Mouse (Mus musculus): ENCODE measurements around the gene F11r.

F11r gene

DNA sequence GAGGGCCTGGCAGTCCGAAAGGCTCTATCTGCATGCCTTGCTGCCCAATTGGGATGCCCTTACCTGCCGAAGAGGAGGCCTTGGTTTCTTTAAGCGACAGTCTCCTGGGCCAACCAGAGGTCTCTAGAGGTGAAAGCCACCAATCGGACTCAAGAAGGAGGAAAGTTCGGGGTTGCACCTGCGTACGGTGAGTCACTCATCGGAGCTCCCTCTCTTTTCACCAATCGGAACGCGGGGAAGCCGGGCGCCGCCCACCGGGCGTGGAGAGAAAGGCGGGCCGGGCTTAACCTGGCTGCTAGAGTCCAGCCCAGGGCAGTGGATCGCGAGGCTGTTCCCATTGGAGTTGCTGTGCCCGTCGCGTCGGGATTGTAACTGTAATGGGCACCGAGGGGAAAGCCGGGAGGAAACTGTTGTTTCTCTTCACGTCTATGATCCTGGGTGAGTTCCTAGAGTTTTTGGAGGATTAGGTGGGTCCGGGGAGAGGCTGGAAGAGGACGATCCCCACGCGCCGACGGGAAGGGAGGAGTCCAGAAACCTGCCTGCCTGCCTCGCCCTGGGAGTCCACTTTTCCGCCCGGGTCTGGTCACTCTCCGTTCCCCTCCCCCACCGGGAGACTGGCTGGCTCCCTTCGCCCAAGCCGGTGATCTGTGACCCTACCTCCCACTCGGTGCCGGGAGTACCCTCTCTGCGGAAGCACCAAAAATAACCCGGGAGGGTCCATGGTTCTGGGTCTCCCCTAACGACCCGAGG is at the start of gene F11r:
F11r (plus strand) TSS at position 272 of the 750 bp plus-strand sequence.
- peak; percentile 57 to 81 for DNase-seq (ENCODE audit: low spot score in 2 of 2)

DNA sequence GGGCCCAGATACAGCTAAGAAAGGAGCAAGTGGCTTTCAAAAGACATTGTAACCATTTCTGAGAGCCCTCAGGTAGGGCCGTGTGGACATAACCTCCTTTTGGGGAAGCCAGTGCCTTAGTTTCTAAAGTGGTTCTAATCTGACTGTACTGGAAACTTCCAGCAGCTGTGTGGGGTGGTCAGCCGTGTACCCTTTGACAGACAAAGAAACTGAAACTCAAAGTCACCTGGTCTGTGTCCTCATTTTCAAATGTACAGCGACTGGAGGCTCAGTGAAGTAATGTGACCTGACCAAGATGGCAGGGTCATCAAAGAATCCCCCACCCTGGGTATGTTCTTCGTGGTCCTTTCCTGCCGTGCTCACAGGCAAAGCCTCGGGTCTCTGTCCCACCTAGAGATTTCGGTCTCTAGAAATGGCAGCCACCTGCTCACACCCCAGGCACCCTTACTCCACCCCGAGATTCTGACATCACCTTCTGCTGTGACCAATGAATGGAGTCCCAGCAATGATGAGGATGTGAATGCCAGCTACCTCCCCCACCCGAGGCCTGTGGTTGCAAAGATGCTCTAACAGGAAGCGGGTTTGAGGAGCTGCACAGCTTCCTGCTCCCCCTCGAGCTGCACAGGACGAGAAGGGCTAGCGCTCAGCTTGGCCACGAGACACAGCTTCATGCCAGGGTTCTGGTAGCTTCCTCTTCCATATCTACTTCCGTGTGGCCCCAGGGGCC is 48.8 kb upstream of the F11r start, which contains the start of gene Arhgap30:
Arhgap30 (plus strand) TSS at position 579 of the 727 bp plus-strand sequence.
- peak; percentile 80 to 84 for DNase-seq (ENCODE audit: low spot score in 2 of 2)

DNA sequence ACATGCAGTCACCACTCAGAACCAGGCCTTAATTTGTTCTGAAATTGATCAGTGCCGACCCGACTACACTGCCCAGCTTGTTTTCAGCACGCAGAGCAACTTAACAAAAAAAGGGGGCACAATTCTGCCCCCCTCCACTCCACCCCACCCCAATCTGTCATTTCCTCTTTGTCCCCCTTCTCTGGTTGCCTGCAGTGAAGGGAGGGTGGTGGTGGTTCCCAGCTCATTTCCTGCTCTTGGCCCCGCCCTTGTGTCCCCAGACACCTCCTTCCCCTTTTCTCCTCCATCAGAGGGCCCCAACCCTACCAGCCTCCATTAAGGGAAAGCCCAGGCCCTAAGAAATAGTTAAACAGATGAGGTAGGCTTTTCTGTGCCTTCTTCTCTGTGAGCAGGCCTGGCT is 47.2 kb upstream of the F11r start:
- peak; percentile 72 to 82 for DNase-seq (ENCODE audit: low spot score in 2 of 2)

DNA sequence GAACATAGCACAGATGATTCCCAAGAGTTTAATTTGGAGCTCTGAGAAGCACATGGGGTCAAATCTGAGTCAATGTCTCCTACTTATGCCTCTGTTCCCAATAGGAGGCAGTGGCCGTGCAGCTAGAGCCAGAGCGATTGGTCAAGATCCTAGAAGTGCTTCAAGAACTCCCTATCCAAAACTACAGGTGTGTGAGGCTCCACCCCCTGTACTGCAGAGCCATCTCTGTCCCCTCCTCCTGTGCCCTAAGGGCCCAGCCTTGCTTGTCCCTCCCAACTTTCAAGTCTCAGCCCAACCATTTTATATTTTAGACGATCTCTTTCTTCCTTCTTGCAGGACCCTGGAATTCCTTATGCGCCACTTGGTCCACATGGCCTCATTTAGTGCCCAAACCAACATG is 35.5 kb upstream of the F11r start:
- DNase-seq (ENCODE audit: low spot score in 2 of 2) = no peak

DNA sequence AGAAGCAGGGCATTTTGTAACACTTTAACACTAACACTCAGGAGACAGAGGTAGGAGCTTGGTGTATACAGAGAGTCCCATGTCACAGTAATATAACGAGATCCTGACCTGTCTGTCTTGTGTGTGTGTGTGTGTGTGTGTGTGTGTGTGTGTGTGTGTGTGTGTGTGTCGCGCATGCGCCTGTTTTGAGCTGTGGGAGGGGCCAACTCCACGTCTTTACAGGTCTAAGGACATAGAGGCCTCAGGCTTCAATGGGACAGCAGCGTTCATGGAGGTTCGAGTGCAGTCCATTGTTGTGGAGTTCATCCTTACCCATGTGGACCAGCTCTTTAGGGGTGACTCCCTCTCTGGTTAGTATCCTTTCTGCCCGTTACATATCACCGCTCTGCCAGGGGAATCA is 34.3 kb upstream of the F11r start:
- no peak for DNase-seq (ENCODE audit: low spot score in 2 of 2)

DNA sequence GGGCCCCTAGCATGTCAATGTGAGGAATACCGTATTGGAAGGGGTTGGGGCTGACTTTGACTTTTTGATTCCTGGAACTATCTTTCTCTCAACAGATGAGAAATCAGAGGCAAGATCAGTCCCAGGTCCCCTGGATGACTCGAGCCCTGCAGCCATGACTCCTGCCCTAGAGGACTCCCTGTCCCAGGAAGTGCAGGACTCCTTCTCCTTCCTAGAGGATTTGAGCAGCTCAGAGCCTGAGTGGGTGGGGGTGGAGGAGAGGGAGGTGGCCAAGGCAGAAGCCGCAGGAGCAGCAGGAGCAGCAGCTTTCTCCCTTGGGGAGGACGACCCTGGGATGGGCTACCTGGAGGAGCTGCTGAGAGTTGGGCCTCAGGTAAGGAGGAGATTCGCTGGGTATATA is 30.1 kb upstream of the F11r start:
- DNase-seq (ENCODE audit: low spot score in 2 of 2) = no peak

DNA sequence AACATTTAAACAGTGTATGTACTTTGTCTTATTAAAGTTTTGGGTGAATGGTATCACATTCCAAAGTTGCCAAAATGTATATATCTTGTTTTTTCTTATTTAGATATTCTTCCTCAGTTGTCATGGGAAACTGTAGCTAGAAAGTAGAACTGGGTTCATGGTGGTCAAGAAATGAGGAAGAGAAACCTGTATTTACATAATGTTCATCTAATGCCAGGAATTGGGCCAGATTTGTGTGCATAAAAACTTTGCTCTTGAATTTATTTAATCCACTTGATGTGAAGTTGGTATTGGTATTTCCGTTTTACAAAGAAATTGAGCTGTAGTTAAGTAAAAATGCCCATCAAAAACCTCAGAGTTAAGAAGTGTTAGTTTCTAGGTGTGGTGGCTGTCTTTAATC is 27.1 kb upstream of the F11r start:
- DNase-seq (ENCODE audit: low spot score in 2 of 2) = no peak

DNA sequence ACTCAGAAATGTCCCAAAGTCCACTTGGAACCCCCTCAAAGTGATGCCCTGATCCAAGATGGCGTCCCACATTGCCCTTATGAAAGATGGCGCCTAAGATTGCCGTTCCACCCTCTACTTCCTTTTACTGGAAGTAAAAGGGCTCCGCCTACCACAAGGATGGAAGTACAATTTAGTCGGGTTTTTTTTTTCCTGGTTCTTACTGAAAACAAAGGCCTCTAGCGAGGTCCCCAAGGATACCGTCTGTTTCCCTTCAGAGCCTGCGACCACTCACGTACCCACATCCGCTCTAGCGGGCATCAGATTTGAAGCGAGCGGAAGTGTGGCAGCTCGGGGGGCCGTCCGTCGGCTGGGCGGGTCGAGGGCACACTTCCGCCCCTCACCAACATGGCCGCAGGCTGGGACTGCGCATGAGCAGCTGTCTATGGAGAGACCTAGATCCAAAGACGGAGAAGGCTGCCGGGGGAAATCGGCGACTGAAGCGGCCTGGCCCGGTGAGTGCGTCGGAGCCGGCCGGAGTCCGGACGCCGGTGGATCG is 26.3 kb upstream of the F11r start, which contains the start of gene Usf1:
Usf1 (plus strand) TSS at position 367 of the 538 bp plus-strand sequence.
- peak; percentile 92 to 97 for DNase-seq (ENCODE audit: low spot score in 2 of 2)

DNA sequence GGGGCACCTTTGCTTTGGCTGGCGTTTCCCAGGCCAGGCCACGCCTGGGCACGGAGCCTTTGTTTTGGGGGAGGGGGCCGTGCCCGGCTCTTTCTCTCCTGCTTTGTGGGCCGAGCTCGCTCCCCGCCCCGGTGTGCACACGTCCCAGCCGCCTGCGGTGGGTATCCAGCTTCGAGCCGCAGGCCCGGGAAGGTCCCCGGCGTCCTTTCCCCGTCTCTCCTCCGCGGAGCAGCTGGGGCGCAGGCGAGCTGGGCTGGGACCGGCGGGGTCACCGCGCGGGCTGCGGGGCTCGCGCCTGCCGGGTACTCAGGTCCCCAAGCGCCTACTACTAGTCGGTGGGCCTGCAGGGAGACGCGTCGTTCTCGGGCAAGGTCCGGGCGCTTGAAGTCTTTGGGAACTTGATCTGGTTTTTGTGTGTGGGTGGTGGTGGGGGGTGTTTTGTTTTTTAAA is 25.8 kb upstream of the F11r start:
- peak in 1 of 2 experiments; percentile 82 for DNase-seq (ENCODE audit: low spot score in 2 of 2)

DNA sequence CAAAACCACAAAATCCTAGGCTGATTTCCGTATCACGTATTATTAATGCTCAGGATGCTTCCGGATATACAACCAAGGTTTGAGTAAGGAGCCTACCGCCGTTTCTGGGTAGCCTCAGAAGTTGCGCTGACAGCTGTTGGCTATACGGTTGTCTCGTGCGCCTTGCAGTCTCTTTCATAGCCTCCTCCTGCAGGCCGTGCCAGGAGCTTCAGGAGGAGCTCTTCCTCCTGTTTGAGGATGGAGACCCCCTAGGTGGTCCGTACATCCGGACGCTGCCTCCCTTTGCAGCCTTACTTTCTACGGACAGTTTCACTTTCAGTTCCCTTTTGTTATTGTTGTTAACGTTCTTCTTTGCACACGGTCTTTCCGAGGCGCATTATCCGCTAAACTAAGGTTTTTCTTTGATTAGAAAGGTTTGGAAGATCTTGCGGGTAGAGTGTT is 25.3 kb upstream of the F11r start:
- DNase-seq (ENCODE audit: low spot score in 2 of 2) = peak; percentile 27 to 76

DNA sequence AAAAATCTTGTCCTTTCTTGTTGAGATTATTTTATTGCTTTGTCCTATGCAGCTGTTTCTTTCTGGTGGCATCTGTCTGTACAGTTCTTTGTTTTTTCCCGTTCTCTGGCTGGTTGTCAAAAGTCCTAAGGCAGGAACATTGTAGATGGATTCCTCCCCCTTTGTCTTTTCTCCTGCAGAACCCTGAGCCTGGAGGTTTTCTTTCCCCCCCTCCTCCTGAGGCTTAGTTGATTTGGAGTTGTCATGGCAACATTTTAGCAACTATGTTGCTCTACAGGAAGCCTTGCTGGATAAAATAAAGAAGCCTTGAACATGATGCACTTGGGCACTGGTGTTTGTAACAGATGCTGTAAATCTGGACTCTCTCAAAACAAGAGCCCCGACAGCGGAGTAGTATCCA is 24.9 kb upstream of the F11r start:
- no peak for DNase-seq (ENCODE audit: low spot score in 2 of 2)

DNA sequence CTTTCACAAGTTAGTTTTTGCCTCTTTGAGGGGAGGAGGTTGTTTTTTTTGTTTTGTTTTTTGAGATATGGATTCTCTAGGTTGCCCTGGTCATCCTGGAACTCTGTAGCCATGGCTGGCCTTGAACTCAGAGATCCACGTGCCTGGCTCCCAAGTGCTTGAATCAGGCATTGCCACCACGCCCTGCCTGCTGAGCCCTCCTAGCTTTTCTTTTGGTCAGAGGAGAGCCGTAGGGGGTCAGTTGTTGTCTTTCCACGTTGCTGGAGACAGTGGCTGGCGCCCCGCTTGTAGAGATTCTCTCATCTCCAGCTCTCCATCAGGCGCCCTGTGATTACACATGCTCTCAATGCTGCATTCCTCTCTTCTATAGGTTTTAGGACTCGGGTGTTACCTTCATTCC is 23.7 kb upstream of the F11r start:
- no peak for DNase-seq (ENCODE audit: low spot score in 2 of 2)

DNA sequence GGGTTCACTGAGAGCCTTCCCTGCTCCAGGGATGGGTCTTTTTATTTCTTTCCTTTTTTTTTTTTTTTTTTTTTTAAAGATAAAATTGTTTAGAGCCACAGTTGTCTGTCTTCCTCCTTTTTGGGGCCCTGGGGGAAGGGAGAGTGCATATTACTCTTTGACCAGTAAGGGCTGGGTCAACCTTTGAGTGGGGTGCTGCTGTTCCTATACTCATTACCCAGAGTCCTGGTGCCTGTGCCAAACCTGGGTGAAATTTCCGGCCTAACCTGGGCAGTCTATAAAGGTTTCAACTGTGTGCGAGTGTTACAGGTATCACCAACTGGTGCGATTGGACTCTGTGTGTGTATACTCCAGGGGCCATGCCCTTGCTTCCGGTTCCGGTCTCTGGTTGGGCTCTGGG is 18.7 kb upstream of the F11r start, which contains the start of gene Tstd1:
Tstd1 (plus strand) TSS at position 213 of the 400 bp plus-strand sequence.
- DNase-seq (ENCODE audit: low spot score in 2 of 2) = no peak

DNA sequence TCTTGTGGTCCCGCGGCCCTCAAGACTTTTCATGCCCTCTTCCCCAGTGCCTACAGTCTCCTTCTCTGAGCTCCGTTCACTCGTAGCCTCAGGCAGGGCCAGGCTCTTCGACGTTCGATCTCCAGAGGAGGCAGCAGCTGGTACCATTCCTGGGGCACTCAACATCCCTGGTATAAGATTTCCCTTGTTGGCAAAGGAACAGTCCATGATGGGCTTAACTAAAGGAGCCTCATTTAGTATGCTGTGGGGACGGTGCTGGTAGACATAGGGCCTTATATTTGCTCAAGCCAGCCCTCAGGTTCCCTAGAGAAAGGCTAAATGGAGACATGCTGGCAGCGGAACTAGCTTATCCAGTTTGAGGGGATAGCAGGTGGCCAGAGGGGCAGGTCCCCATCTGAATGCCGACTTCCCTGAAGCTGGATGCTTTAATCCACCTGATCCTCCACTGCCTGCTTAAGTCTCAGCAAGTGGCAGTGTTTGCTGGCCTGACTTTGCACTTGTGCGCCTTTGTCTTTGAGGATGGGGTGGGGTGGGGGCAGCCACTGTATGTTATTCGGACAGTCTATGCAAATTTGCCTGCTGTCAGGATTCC is 17.9 kb upstream of the F11r start:
- DNase-seq (ENCODE audit: low spot score in 2 of 2) = no peak

DNA sequence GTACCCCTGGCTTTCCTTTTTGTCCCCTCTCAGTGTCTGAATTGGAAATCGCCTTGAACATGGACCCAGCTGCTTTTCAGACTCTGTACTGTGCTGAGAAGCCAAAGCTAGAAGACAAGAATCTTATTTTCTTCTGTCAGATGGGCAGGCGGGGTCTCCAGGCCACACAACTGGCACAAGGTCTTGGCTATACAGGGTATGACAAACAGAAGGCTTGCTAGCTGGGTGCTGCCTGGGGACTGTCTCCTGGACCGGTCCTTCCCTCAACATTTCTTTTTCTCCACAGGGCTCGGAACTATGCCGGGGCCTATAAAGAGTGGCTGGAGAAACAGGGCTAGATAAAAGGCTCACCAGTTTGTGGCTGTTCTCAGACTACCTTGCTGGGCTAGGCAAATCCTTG is 17.4 kb upstream of the F11r start:
- no peak for DNase-seq (ENCODE audit: low spot score in 2 of 2)

DNA sequence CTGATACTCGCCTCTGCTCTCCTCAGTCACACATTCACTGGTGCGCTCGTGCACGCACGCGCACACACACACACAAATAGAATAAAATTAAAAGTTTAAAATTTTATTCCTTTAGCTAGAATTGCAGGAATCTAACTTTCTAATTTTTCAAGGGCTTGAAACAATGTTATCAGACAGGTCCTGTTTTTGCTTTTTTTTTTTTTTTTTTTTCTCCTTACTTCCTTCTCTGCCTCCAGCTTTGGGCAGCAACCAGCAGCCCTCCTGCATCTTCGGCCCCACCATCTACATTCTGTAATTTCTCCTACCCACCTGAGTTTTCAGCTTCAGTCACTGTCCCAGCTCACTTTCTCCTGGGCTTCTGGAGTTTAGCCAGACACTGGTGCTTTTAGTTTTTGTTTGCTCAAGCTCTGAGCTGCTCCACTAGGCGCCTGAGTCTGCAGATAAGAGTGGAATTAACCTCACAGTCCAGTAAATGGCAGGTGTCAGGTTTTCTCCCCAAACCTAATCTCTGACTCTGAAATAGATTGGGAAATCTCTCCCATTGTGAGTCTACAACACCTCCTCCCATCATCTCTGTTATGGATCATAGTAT is 14.7 kb upstream of the F11r start:
- DNase-seq (ENCODE audit: low spot score in 2 of 2) = no peak

DNA sequence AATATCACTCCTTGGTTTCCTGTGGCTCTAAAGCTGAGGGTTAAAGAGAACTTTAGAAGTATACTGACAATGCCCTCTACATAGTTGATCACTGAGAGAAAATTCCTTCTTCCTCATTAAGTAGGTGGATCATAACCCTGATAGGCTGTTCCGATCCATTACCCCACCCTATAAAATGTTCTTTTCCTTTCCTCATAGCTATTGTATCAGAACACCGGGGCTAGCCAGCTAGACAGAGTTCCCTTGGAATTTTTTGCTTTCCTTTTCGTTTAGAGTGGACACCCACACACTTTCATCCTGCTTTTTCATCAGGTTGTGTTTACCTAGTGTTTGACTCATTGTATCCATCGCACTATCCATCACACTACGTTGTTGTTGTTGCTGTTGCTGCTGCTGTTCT is 12.7 kb upstream of the F11r start:
- no peak for DNase-seq (ENCODE audit: low spot score in 2 of 2)

DNA sequence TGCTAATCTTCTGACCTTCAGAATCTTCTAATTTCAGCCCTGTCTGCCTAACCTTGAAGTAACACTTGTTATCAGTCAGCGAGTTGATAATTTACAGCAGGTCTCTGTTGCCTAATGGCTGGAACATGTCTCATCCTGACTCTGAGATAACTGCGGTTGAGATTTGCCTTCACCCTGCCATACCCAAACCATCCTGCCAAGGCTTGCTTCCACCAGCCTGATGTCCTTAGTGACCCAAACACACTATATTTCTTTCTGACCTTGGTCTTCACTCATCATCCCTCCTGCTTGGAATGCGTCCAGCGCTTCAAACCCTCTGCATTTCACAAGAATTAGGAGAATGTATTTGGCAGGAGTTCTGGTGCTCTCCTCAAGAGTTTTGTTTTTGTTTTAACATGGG is 12.2 kb upstream of the F11r start:
- DNase-seq (ENCODE audit: low spot score in 2 of 2) = no peak

DNA sequence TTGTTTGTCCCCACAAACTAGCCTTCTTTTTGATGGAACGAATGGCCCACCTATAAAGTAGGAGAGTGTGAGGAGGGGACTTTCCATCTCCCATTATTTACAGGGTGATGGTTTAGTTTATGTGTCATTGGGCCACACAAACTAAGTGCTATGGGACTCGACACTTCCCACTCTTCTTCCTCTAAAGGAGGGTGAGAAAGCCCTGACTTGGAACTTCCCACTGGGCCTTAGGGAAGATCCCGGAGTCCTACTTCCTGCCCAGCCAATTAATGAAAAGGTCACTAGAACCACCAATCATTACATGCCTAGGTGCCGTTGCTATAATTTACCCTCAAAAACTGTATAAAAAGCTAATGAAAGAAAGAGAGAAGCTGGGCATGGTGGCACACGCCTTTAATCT is 5.2 kb upstream of the F11r start:
- no peak for DNase-seq (ENCODE audit: low spot score in 2 of 2)

DNA sequence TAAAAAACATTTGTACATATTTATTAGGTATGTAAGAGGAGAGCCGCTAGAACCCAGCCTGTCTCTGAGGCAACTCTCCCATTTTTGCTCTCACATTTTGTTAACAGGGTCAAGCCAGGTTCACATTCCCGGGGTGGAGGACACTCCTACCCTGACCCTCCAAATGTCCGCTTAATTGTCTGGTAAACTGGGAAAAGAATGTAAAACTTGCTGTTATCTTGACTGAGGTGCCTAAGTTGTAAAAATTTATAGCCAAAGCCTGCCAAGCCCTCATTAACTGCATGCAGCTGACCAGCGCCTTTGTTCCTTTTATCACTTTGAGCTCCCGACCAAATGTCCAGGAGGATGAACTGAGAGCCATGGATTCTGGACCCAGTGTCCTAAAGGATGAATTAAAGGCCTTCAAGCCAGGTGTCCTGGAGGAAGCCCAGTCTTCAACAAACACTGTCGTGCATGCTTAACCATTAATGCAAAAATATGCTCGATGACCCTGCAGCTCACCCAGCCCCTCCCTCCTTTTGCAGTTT is 2.0 kb upstream of the F11r start:
- DNase-seq (ENCODE audit: low spot score in 2 of 2) = no peak

DNA sequence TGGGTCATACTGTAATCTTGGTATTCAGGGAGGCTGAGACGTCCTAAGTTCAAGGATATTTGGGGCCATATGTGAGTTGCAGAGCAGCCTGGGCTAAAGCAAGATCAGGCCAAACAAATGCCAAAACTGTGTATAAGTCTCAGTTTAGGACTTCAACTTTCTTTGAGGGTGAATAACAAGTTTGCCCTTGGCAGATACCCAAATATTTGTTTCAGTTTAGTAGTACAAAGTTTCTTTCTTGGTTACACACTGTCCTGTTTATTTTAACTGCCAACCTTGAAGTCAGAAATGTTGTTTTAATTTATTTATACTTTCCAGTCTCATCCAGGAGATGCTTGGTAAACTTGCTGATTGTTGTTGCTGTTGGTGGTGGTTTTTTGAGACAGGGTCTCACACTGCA is 1.4 kb upstream of the F11r start:
- DNase-seq (ENCODE audit: low spot score in 2 of 2) = no peak

Data from spleen, postnatal 4 days (tissue).